In genomic region chr1:134276823-134277222, GRCm38 (mm10) we compare ENCODE assay signal across 1 mouse cellular context.
TF ChIP-seq lines count a peak whose summit lies in the region.

No protein-coding gene starts in this region.

TF ChIP-seq in myocyte, 11 proteins besides CTCF, POLR2A, EP300 and RAD21 (continued from another document):
- TF ChIP-seq REST (IDR thresholded peaks at IDR 0.05; ENCODE audit: insufficient read depth, insufficient read length), result no peak
